Mouse (Mus musculus) midbrain, embryonic 10.5 days (tissue): ENCODE data around the gene Hoxb5. TPM values are rescaled to one million over a fixed set of nuclear protein-coding genes. Genes with fewer than 3 reads are reported as not detected.

ENCODE experiments used
- DNase-seq: peaks from one replicate; pipeline ENCODE4 v3.0.0-alpha.2; 2017; ENCODE audit warnings: low spot score
- H3K27ac ChIP-seq: fragments of 300-500 bp; sonication (generic); replicated peaks from 2 replicates; pipeline ENCODE4 v1.5.1; 2016; ENCODE audit warnings: mild to moderate bottlenecking
- H3K27me3 ChIP-seq: fragments of 300-500 bp; sonication (generic); 2 replicates; pipeline ENCODE4 v1.6.1; 2016; ENCODE audit warnings: low read depth, mild to moderate bottlenecking; ENCODE audit not compliant: poor library complexity, severe bottlenecking
- H3K36me3 ChIP-seq: fragments of 300-500 bp; sonication (generic); 2 replicates; pipeline ENCODE4 v1.6.1; 2016; ENCODE audit warnings: mild to moderate bottlenecking, moderate library complexity
- H3K4me1 ChIP-seq: fragments of 300-500 bp; sonication (generic); 2 replicates; pipeline ENCODE4 v1.6.1; 2016
- H3K4me3 ChIP-seq: fragments of 300-500 bp; sonication (generic); 2 replicates; pipeline ENCODE4 v1.5.1; 2016; ENCODE audit warnings: mild to moderate bottlenecking, moderate library complexity
- H3K9me3 ChIP-seq: fragments of 300-500 bp; sonication (generic); replicated peaks from 2 replicates; pipeline ENCODE4 v1.6.1; 2016; ENCODE audit warnings: mild to moderate bottlenecking
- WGBS: fragments of 180-500 bp; shearing (Covaris S2); methylation state at CpG from one replicate; pipeline ENCODE4 v1.1.7; 2016; 5-methylcytosine and 5-hydroxymethylcytosine counted together
- polyA plus RNA-seq: library from polyadenylated mRNA; unstranded; fragments of >200 nt; fragmentation: Nextera tagmentation; extraction: Ambion mirVana; gene quantifications from 2 replicates; pipeline ENCODE4 v1.2.1, GENCODE M21; 2016

The Hoxb5 gene
- polyA plus RNA-seq, 1 experiment from 2014 or later: not detected

GRCm38 (mm10) chr11:96325747-96326212 lies 22.6 kb downstream of the Hoxb5 start:
- Histone ChIP-seq H3K4me1 (no peaks in the 10 kb centered on the region), H3K27me3 (peaks cover 100% of the 10 kb centered on the region), H3K4me3 (no peak overlapping the region), H3K36me3 (no peaks in the 10 kb centered on the region), H3K27ac (no peak overlapping the region), H3K9me3 (no peaks in the 10 kb centered on the region)
- 2% methylated on average over 22 of the region's 22 CpGs for WGBS
- no peak for DNase-seq

DNA sequence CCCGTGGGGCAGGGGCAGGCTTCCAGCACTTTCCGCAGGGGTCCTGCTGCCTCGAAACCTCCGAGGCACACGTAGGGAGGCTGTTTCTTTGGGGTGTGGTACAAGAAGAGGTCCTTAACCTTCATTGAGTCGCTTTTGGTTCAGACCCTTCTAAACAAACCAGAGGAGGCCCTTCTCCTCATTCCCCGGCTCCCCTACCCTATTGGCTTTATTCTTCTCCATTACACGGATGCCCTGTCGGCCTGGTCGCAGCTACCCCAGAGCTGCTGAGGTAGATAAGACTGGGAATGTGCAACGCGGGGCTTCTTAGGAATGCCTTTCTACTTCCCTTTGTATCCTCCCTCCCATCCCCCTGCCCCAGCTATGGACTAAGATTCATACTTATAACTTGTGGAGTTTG lies 23.6 kb downstream of the Hoxb5 start:
- no peaks in the 10 kb centered on the region for H3K9me3 ChIP-seq
- H3K27ac ChIP-seq: no peak overlapping the region
- 2% methylated on average over 12 of the region's 12 CpGs for WGBS
- no peak for DNase-seq
- H3K27me3 ChIP-seq: peaks cover 100% of the 10 kb centered on the region
- no peaks in the 10 kb centered on the region for H3K4me1 ChIP-seq
- H3K4me3 ChIP-seq: no peak overlapping the region
- no peaks in the 10 kb centered on the region for H3K36me3 ChIP-seq

DNA sequence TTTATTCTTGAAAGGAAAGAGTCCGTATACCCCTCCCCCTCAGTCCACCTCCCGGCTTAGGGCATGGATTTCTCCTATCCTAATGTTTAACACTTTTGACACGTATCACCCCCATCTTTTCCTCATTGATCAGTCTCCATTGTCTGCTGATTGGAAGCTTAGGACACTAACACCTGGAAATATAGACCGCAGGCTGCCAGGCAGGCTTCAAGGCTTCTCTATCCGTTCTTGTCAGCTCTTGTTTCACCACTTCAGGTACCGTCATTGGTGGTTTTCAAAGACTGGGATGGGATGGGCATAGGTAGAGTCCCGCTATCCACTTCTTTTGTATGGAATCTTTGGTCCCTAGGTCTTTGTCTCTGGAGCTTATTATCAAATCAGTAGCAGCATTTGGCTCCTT lies 24.0 kb downstream of the Hoxb5 start:
- Histone ChIP-seq H3K4me3 (no peak overlapping the region), H3K27ac (no peak overlapping the region), H3K36me3 (no peaks in the 10 kb centered on the region), H3K4me1 (no peaks in the 10 kb centered on the region), H3K9me3 (no peaks in the 10 kb centered on the region), H3K27me3 (peaks cover 100% of the 10 kb centered on the region)
- DNase-seq: no peak
- WGBS: 3% methylated on average over 7 of the region's 7 CpGs

DNA sequence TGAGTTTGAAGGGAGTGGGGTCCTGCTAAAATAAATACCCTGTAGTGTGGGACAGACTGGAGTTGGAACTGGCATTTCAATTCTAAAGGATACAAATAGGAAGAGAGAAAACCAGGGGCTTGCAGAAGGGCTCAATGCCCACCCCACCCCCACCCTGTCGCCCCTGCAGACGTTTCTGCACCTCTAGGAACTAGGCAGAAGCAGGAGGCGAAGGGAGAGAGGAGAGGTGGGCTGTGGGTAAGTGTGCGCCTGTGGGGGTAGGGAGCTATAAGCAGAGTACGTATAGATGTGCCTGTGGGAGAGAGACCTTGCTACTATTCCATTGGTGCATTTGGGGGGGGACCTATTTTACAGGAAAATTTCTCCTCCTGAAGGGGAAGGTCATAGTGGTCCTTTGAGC lies 24.6 kb downstream of the Hoxb5 start:
- no peak overlapping the region for H3K27ac ChIP-seq
- no peaks in the 10 kb centered on the region for H3K36me3 ChIP-seq
- H3K9me3 ChIP-seq: no peaks in the 10 kb centered on the region
- peaks cover 100% of the 10 kb centered on the region for H3K27me3 ChIP-seq
- WGBS: 0% methylated on average over 5 of the region's 5 CpGs
- DNase-seq: no peak
- H3K4me1 ChIP-seq: peaks cover 3% of the 10 kb centered on the region; the same call in 1 of the 2 replicates
- H3K4me3 ChIP-seq: no peak overlapping the region

- no peaks in the 10 kb centered on the region for H3K36me3 ChIP-seq
- no peak overlapping the region for H3K27ac ChIP-seq
- WGBS: 10% methylated on average over 8 of the region's 8 CpGs
- no peak overlapping the region for H3K4me3 ChIP-seq
- no peaks in the 10 kb centered on the region for H3K9me3 ChIP-seq
- peaks cover 4% of the 10 kb centered on the region; the same call in 1 of the 2 replicates for H3K4me1 ChIP-seq
- H3K27me3 ChIP-seq: peaks cover 100% of the 10 kb centered on the region
- no peak for DNase-seq
These were observed 25.5 kb downstream of the Hoxb5 start for GRCm38 (mm10) chr11:96328605-96329004.

DNA sequence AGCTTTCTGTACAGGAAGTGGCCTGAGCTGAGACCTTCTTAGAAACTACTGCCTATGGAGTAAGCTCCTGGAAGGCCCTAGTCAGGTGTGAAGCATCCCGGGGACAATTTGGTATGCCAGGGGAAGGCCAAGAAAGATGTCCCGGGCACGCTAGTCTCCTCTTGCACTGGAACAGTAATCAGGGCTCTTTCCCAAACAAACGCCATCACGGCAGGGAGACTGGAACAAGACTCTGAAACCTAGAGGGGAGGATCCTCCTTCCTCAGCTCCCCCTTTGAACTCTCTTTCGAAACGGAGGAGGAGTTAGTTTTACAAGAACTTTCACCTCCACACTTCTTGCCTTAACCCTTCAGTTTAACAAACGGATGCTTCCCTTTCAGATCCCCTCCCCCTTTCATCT lies 29.0 kb downstream of the Hoxb5 start:
- no peaks in the 10 kb centered on the region for H3K36me3 ChIP-seq
- H3K27me3 ChIP-seq: peaks cover 100% of the 10 kb centered on the region
- H3K9me3 ChIP-seq: no peaks in the 10 kb centered on the region
- no peak overlapping the region for H3K27ac ChIP-seq
- H3K4me1 ChIP-seq: peaks cover 4% of the 10 kb centered on the region; the same call in 1 of the 2 replicates
- H3K4me3 ChIP-seq: no peak overlapping the region
- under 1% methylated on average over 8 of the region's 8 CpGs for WGBS
- DNase-seq: no peak

GRCm38 (mm10) chr11:96332618-96333032 lies 29.5 kb downstream of the Hoxb5 start:
- Histone ChIP-seq H3K4me3 (peak overlapping the region; percentile 16; the same call in 1 of the 2 replicates), H3K27me3 (peaks cover 100% of the 10 kb centered on the region), H3K36me3 (no peaks in the 10 kb centered on the region), H3K9me3 (no peaks in the 10 kb centered on the region), H3K27ac (no peak overlapping the region), H3K4me1 (peaks cover 4% of the 10 kb centered on the region; the same call in 1 of the 2 replicates)
- no peak for DNase-seq
- WGBS: under 1% methylated on average over 35 of the region's 35 CpGs

DNA sequence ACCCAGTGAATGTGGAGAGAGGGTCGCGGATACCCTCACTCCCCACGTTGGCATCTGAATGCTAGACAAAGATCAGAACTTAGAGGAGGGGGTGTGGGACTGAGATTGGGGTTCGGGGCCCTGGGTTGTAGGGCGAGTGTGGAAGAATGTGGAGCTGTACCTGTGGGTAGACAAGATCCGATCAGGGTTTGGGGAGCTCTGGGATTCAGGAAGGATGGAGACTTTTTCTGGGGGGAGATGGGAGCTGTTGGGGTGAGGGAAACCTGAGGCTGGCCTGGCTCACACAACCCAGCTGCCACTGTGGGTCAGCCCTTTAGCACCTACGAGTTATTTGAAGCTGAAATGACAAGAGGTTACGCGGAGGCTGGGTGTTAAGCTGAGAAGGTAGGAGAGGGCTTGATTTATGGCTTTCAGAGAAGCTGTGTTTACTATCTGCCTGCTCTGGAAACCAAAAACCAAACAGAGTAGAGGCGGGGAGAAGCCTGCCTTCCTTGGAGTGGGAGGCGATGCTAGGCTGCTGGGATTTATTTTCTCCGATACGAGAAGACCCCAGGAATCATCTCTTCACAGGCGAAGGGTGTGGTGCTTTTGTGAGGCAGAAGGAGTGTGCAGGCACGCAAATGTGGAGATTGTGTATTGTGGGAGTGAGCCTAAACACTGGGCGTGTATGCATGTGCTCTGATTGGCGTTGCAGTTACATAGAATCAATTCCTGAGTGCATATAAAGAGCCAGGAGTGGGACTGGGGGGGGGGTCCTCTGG lies 30.3 kb downstream of the Hoxb5 start:
- Histone ChIP-seq H3K4me3 (no peak overlapping the region), H3K36me3 (no peaks in the 10 kb centered on the region), H3K4me1 (peaks cover 4% of the 10 kb centered on the region; the same call in 1 of the 2 replicates), H3K27ac (no peak overlapping the region), H3K27me3 (peaks cover 100% of the 10 kb centered on the region), H3K9me3 (no peaks in the 10 kb centered on the region)
- DNase-seq: no peak
- WGBS: 1% methylated on average over 17 of the region's 17 CpGs

DNA sequence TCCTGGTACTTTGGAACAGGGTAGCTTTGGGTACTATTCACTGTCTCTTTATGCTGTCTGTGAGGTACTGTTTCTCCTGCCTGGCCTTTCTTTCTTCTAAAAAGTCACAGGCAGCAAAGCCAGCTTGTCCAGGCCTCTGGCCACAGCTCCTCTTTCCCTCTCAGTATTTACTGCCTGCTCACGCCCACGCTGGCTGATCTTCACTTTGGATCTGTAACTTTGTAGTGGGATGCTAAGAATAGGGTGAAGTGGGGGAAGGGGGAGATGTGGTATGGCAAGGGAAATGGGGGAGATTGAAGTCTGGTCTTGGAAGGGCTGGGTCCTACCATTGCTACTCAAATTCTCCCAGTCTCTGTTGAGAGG lies 30.8 kb downstream of the Hoxb5 start:
- peaks cover 100% of the 10 kb centered on the region for H3K27me3 ChIP-seq
- H3K4me1 ChIP-seq: peaks cover 4% of the 10 kb centered on the region; the same call in 1 of the 2 replicates
- no peak for DNase-seq
- 2% methylated on average over 2 of the region's 2 CpGs for WGBS
- H3K9me3 ChIP-seq: no peaks in the 10 kb centered on the region
- H3K27ac ChIP-seq: no peak overlapping the region
- no peak overlapping the region for H3K4me3 ChIP-seq
- no peaks in the 10 kb centered on the region for H3K36me3 ChIP-seq

DNA sequence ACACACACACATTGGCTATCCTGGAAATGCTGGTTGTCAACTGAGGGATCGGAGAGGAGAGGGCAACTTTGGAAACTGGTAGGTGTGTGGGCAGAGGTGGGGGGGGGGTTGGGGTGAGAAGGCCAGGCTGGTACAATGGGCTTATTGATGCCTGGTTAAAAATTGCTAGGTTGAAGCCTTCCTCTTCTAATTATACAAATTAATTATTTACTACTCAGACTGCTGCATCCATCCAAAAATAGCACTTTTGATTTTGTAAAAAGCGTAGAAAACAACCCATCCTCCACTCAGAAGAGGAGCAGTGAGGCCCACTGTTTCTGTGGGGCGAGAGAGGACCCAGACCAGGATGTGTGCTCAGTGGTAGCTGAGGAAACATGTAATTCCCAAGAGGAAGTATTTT lies 31.9 kb downstream of the Hoxb5 start:
- peaks cover 4% of the 10 kb centered on the region; the same call in 1 of the 2 replicates for H3K4me1 ChIP-seq
- DNase-seq: no peak
- no peak overlapping the region for H3K27ac ChIP-seq
- no peak overlapping the region for H3K4me3 ChIP-seq
- no peaks in the 10 kb centered on the region for H3K9me3 ChIP-seq
- 37% methylated on average over 3 of the region's 3 CpGs for WGBS
- H3K27me3 ChIP-seq: peaks cover 100% of the 10 kb centered on the region
- no peaks in the 10 kb centered on the region for H3K36me3 ChIP-seq

DNA sequence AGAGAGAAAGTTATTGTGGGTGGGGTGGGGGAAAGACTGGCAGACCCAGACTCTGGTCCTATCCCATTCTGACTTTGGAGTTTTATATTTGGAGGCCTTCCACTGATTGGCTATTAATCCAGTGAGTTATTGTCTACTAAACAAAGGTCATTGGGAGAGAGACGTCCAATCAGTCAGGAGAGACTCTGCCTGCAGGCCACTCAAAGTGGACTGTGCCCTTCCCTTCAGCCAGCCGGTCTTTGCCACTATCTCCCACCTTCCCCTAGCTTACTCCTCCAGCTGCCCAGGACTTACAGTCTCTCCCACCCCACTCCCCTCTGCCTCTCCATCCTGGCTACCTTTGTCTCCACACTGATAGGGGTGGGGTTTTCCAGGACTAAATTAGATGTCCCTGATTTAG lies 33.5 kb downstream of the Hoxb5 start:
- peaks cover 8% of the 10 kb centered on the region; the same call in 1 of the 2 replicates for H3K4me1 ChIP-seq
- H3K36me3 ChIP-seq: no peaks in the 10 kb centered on the region
- no peak for DNase-seq
- H3K27me3 ChIP-seq: peaks cover 100% of the 10 kb centered on the region
- no peak overlapping the region for H3K27ac ChIP-seq
- WGBS: 7% methylated on average over 2 of the region's 2 CpGs
- H3K9me3 ChIP-seq: no peaks in the 10 kb centered on the region
- H3K4me3 ChIP-seq: no peak overlapping the region

DNA sequence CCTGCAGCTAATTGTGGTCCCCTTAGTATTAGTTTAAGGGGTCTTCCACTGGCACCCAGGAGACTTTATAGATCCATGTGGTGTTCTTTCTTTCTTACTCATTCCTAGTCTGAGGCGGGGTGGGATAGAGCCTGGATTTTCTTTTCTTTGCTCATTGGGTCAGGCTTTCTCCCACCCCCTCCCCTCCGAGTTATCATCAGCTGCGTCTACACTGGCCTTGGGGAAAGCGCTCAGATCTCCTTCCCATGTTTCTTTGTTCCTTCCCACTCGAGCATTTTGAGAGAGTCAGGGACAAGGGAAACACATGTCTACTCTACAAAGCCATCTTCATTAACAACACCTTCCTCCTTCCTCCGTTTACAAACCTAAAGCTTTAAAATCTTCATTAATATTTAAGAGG lies 33.9 kb downstream of the Hoxb5 start:
- under 1% methylated on average over 6 of the region's 6 CpGs for WGBS
- H3K9me3 ChIP-seq: no peaks in the 10 kb centered on the region
- H3K36me3 ChIP-seq: no peaks in the 10 kb centered on the region
- H3K27ac ChIP-seq: no peak overlapping the region
- H3K4me1 ChIP-seq: peaks cover 12% of the 10 kb centered on the region; the same call in 1 of the 2 replicates
- H3K27me3 ChIP-seq: peaks cover 100% of the 10 kb centered on the region
- DNase-seq: no peak
- no peak overlapping the region for H3K4me3 ChIP-seq
